Mouse (Mus musculus): ENCODE data around the gene Zfp513.

DNA sequence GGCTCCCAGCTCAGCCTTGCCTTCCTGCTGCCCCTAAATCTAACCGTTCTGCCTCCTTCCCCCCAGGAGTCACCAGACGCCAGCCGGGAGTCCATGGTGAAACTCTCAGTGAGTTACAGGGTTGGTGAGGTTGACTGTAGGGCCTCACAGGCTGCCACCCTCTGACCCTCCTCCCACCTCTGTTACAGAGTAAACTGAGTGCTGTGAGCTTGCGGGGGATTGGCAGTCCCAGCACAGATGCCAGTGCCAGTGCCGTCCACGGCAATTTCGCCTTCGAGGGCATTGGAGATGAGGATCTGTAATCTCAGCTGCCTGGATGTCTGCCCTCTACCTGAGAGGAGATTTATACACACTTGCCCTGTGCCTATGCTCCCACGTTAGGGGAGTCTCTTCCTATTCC, 3.9 kb downstream of the Zfp513 start:
- TF ChIP-seq CTCF (IDR thresholded peaks at IDR 0.05; ENCODE audit: extremely low read depth, insufficient read length, insufficient replicate concordance, low read depth, low read length) (no peak), POLR2A (IDR thresholded peaks at IDR 0.05; ENCODE audit: low read depth, low read length) (no peak)
